Mouse (Mus musculus) heart, embryonic 13.5 days (tissue): ENCODE results near the gene Nrgn. TPM values are rescaled to one million over a fixed set of nuclear protein-coding genes. Genes with fewer than 3 reads are reported as not detected.

Experiments
- ATAC-seq: fragments of 200-750 bp; cut with Nextera tagmentation; 2 replicates; pipeline ENCODE4 v1.8.0; 2017; ENCODE audit warnings: moderate TSS enrichment; ENCODE audit not compliant: insufficient number of reproducible peaks, low FRiP score, low TSS enrichment; ENCODE audit errors: extremely low read depth
- H3K27ac ChIP-seq: fragments of 300-500 bp; sonication (generic); replicated peaks from 2 replicates; pipeline ENCODE4 v1.5.1; 2015; ENCODE audit warnings: moderate library complexity, mild to moderate bottlenecking, inconsistent platforms
- H3K27me3 ChIP-seq: fragments of 300-500 bp; sonication (generic); replicated peaks from 2 replicates; pipeline ENCODE4 v1.6.1; 2015; ENCODE audit warnings: mild to moderate bottlenecking, inconsistent platforms
- H3K36me3 ChIP-seq: fragments of 300-500 bp; sonication (generic); 2 replicates; pipeline ENCODE4 v1.6.1; 2015; ENCODE audit warnings: mild to moderate bottlenecking, inconsistent platforms
- H3K4me1 ChIP-seq: fragments of 300-500 bp; sonication (generic); 2 replicates; pipeline ENCODE4 v1.6.1; 2015; ENCODE audit warnings: inconsistent platforms
- H3K4me2 ChIP-seq: fragments of 300-500 bp; sonication (generic); 2 replicates; pipeline ENCODE4 v1.6.1; 2015; ENCODE audit warnings: inconsistent platforms, mild to moderate bottlenecking, moderate library complexity
- H3K4me3 ChIP-seq: fragments of 300-500 bp; sonication (generic); 2 replicates; pipeline ENCODE4 v1.5.1; 2015; ENCODE audit warnings: moderate library complexity, mild to moderate bottlenecking, inconsistent platforms
- H3K9ac ChIP-seq: fragments of 300-500 bp; sonication (generic); 2 replicates; pipeline ENCODE4 v1.6.1; 2015; ENCODE audit warnings: inconsistent platforms, mild to moderate bottlenecking, moderate library complexity
- H3K9me3 ChIP-seq: fragments of 300-500 bp; sonication (generic); 2 replicates; pipeline ENCODE4 v1.6.1; 2016; ENCODE audit warnings: inconsistent platforms
- WGBS: fragments of 180-500 bp; shearing (Covaris S2); methylation state at CpG from one replicate; pipeline ENCODE4 v1.1.7; 2015; ENCODE audit warnings: mixed read lengths; 5-methylcytosine and 5-hydroxymethylcytosine counted together
- polyA plus RNA-seq: library from polyadenylated mRNA; unstranded; fragments of >200 nt; fragmentation: Nextera tagmentation; extraction: Ambion mirVana; gene quantifications from 2 replicates; pipeline ENCODE4 v1.2.1, GENCODE M21; 2015

Nrgn gene
- 5.5 and 5.8 TPM in 2 replicates for polyA plus RNA-seq

- ATAC-seq: peak; percentile 69
- Histone ChIP-seq H3K9ac (peak within 1 kb of the TSS; percentile 75), H3K4me1 (peaks cover 25% of the 10 kb centered on the region), H3K9me3 (no peaks in the 10 kb centered on the region), H3K27ac (no peak within 1 kb of the TSS), H3K4me2 (peak within 1 kb of the TSS; percentile 93), H3K36me3 (no peaks in the 10 kb centered on the region), H3K27me3 (peaks cover 79% of the 10 kb centered on the region), H3K4me3 (peak within 1 kb of the TSS; percentile 56)
- 4% methylated on average over 31 of the region's 31 CpGs for WGBS
These were observed at the start of gene Nrgn for GRCm38 (mm10) chr9:37552536-37553293. Gene Nrgn (minus strand): TSS chr9:37552904.

DNA sequence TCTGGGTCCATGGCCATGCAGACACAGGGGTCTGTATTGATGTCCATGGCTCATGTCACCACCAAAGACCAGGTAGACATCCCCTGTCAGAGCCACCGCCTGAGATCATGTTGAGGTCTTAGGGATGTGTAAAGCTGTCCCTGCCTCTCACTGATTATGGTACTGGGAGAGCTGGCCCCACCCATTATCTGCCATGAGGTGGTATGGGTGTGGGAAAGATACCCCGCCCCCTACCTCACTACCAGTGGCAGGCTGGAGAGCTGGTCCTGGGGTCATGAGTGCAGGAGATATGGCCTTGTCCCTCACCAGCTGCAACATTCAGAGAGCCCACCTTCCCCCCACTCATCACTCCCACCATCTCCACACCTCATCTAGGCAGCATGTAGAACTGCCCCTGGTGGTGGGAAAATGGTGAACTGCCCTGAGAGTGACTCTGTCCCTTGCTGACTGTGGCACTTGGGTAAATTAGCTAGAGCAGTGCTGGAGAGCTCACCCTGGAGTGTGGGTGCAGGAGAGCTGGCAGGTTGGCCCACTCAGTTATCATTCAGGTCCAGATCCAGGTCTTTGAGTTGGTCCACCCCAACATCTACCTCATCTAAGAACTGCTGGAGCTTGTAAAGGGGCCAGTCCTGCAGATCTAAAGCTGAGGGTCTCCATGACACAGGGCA is 48.0 kb upstream of the Nrgn start:
- H3K9ac ChIP-seq: no peak overlapping the region
- H3K27me3 ChIP-seq: no peaks in the 10 kb centered on the region
- WGBS: 81% methylated on average over 2 of the region's 2 CpGs
- no peaks in the 10 kb centered on the region for H3K36me3 ChIP-seq
- no peak overlapping the region for H3K4me2 ChIP-seq
- no peak overlapping the region for H3K4me3 ChIP-seq
- no peak for ATAC-seq
- H3K27ac ChIP-seq: no peak overlapping the region
- no peaks in the 10 kb centered on the region for H3K9me3 ChIP-seq
- H3K4me1 ChIP-seq: no peaks in the 10 kb centered on the region

- 82% methylated on average over 2 of the region's 2 CpGs for WGBS
These were observed 45.9 kb upstream of the Nrgn start for GRCm38 (mm10) chr9:37598637-37599036.

DNA sequence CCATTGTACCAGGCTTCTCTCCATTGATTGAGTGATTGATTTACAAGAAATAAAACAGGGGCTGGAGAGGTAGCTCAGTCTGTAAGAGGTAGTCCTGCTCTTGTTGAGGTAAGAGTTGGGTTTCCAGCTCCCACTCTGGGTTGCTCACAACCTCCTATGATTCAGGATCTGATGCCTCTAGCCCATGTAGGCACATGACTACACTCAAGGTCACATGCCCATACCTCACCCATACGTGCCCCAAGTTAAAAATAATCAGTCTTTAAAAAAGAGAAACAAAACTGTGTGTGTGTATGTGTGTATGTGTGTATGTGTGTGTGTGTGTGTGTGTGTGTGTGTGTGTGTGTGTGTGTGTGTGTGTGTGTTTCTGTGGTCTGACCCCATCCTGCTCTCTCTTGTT is 42.9 kb upstream of the Nrgn start:
- WGBS: 67% methylated on average over 1 of the region's 1 CpGs
- Histone ChIP-seq H3K4me1 (0 out of 2 replicates have a peak, but pooled peaks cover 2% of the 10 kb centered on the region), H3K27ac (no peak overlapping the region), H3K9me3 (no peaks in the 10 kb centered on the region), H3K9ac (no peak overlapping the region), H3K36me3 (no peaks in the 10 kb centered on the region), H3K4me2 (no peak overlapping the region), H3K27me3 (no peaks in the 10 kb centered on the region), H3K4me3 (no peak overlapping the region)
- no peak for ATAC-seq

More at GRCm38 (mm10) chr9:37598637-37599036, 45.9 kb upstream of the Nrgn start:
- H3K9me3 ChIP-seq: no peaks in the 10 kb centered on the region
- no peaks in the 10 kb centered on the region for H3K4me1 ChIP-seq
- ATAC-seq: no peak
- no peak overlapping the region for H3K4me3 ChIP-seq
- no peak overlapping the region for H3K9ac ChIP-seq
- no peaks in the 10 kb centered on the region for H3K27me3 ChIP-seq
- H3K4me2 ChIP-seq: no peak overlapping the region
- no peaks in the 10 kb centered on the region for H3K36me3 ChIP-seq
- H3K27ac ChIP-seq: no peak overlapping the region

GRCm38 (mm10) chr9:37593690-37594089 is 41.0 kb upstream of the Nrgn start:
- Histone ChIP-seq H3K9ac (no peak overlapping the region), H3K9me3 (no peaks in the 10 kb centered on the region), H3K4me1 (0 out of 2 replicates have a peak, but pooled peaks cover 2% of the 10 kb centered on the region), H3K4me2 (no peak overlapping the region), H3K27ac (no peak overlapping the region), H3K36me3 (no peaks in the 10 kb centered on the region), H3K4me3 (no peak overlapping the region), H3K27me3 (no peaks in the 10 kb centered on the region)
- WGBS: 84% methylated on average over 3 of the region's 3 CpGs
- ATAC-seq: no peak

- Histone ChIP-seq H3K9ac (no peak overlapping the region), H3K4me3 (no peak overlapping the region), H3K4me1 (0 out of 2 replicates have a peak, but pooled peaks cover 2% of the 10 kb centered on the region), H3K27ac (no peak overlapping the region), H3K4me2 (no peak overlapping the region), H3K27me3 (no peaks in the 10 kb centered on the region), H3K9me3 (no peaks in the 10 kb centered on the region), H3K36me3 (no peaks in the 10 kb centered on the region)
- 50% methylated on average over 6 of the region's 6 CpGs for WGBS
- no peak for ATAC-seq
These were observed 39.9 kb upstream of the Nrgn start for GRCm38 (mm10) chr9:37592633-37593032.

DNA sequence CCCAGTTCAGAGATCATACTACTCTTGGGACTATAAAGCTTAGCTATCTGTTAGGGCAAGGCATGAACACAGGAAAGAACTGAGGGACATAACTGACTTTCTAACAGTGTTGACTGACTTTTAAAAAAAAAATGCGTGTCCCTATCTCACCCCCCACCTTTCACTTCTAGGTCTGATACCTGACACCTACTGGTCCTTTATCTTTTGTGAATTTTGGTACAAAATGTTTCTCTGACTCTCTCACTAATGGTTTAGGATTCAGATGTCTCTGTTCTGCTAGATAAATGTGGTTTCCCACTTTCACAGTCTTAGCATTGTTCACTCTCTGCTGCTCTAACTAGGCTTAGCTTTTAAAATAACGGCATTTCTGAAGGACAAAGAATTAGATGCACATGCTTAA is 39.3 kb upstream of the Nrgn start:
- 66% methylated on average over 2 of the region's 2 CpGs for WGBS
- Histone ChIP-seq H3K36me3 (no peaks in the 10 kb centered on the region), H3K27me3 (no peaks in the 10 kb centered on the region), H3K9ac (no peak overlapping the region), H3K9me3 (no peaks in the 10 kb centered on the region), H3K4me2 (no peak overlapping the region), H3K4me1 (0 out of 2 replicates have a peak, but pooled peaks cover 2% of the 10 kb centered on the region), H3K4me3 (no peak overlapping the region), H3K27ac (no peak overlapping the region)
- ATAC-seq: no peak

GRCm38 (mm10) chr9:37590381-37590780 is 37.7 kb upstream of the Nrgn start:
- Histone ChIP-seq H3K4me2 (no peak overlapping the region), H3K27ac (no peak overlapping the region), H3K9me3 (no peaks in the 10 kb centered on the region), H3K27me3 (no peaks in the 10 kb centered on the region), H3K36me3 (no peaks in the 10 kb centered on the region), H3K9ac (no peak overlapping the region), H3K4me1 (0 out of 2 replicates have a peak, but pooled peaks cover 2% of the 10 kb centered on the region), H3K4me3 (no peak overlapping the region)
- no peak for ATAC-seq
- 74% methylated on average over 4 of the region's 4 CpGs for WGBS

GRCm38 (mm10) chr9:37586718-37587117 is 34.0 kb upstream of the Nrgn start:
- ATAC-seq: no peak
- H3K4me3 ChIP-seq: no peak overlapping the region
- H3K9me3 ChIP-seq: no peaks in the 10 kb centered on the region
- 71% methylated on average over 4 of the region's 4 CpGs for WGBS
- H3K4me1 ChIP-seq: no peaks in the 10 kb centered on the region
- H3K27me3 ChIP-seq: no peaks in the 10 kb centered on the region
- no peak overlapping the region for H3K9ac ChIP-seq
- no peaks in the 10 kb centered on the region for H3K36me3 ChIP-seq
- no peak overlapping the region for H3K4me2 ChIP-seq
- H3K27ac ChIP-seq: no peak overlapping the region

DNA sequence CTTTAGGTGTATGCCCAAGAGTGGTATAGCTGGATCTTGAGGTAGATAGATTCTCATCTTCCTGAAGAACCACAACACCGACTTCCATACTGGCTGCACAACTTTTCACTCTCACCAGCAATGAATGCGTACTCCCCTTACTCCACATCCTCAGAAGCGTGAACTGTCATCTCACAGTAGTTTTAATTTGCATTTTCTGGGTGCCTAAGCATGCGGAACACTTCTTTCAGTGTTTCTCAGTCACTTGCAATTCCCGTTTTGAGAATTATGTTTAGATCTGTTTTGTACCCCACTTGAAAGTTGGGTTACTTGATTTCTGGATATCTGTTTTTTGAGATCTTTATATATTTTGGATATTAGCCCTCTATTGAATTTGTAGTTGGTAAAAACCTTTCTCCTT is 30.9 kb upstream of the Nrgn start:
- Histone ChIP-seq H3K4me1 (no peaks in the 10 kb centered on the region), H3K27ac (no peak overlapping the region), H3K4me2 (no peak overlapping the region), H3K36me3 (no peaks in the 10 kb centered on the region), H3K9me3 (no peaks in the 10 kb centered on the region), H3K4me3 (no peak overlapping the region), H3K9ac (no peak overlapping the region), H3K27me3 (no peaks in the 10 kb centered on the region)
- 83% methylated on average over 5 of the region's 5 CpGs for WGBS
- ATAC-seq: no peak

GRCm38 (mm10) chr9:37576436-37576930 is 23.8 kb upstream of the Nrgn start:
- H3K4me1 ChIP-seq: peaks cover 21% of the 10 kb centered on the region
- H3K9me3 ChIP-seq: no peaks in the 10 kb centered on the region
- no peak for ATAC-seq
- no peak overlapping the region for H3K9ac ChIP-seq
- 26% methylated on average over 14 of the region's 14 CpGs for WGBS
- no peak overlapping the region for H3K27ac ChIP-seq
- peaks cover 14% of the 10 kb centered on the region; the same call in 1 of the 2 replicates for H3K27me3 ChIP-seq
- H3K4me2 ChIP-seq: peak overlapping the region; percentile 52
- H3K4me3 ChIP-seq: peak overlapping the region; percentile 8; the same call in 1 of the 2 replicates
- H3K36me3 ChIP-seq: no peaks in the 10 kb centered on the region
